Mouse (Mus musculus) adrenal gland (tissue): ENCODE results near the gene Rcbtb2.

ENCODE experiments used
- intact Hi-C: fragments of 180-260 bp; cut with DNase I; formaldehyde crosslinking; loops from one replicate; pipeline ENCODE4 v1.15.1; 2025

Gene Rcbtb2

DNA sequence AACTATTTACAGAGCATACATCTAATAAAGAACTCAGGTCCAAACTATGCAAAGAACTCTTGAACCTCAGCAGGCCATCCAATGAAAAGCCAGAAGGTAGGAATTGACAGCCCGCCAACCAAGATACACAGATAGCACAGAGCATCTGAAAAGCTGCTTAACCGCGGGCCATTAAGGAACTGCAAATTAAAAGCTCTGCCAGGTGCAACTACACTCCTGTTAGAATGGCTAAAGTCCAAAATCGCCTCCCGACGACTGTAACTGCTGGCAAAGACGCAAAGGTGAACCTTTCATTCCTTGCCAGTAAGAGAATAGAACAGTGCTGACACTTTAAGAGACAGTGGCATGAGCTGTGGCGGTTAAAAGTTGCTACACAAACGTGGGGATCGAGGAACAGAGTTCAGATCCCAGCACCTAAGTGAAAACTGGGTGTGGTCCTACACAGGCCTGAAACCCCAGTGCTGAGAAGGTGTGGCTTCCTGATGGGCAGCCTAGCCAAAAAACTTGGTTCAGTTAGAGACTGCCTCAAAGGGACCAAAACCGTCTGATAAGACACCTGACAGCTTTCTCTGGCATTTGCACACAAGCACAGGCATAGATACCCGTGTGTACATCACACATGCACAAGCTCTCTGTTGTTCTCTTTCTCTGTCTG, 10.5 kb upstream of the Rcbtb2 start:
- intact Hi-C loops, result loop anchor here (10.0 kb wide), 1 partner anchor 362 kb away; no protein-coding TSS in a partner anchor

DNA sequence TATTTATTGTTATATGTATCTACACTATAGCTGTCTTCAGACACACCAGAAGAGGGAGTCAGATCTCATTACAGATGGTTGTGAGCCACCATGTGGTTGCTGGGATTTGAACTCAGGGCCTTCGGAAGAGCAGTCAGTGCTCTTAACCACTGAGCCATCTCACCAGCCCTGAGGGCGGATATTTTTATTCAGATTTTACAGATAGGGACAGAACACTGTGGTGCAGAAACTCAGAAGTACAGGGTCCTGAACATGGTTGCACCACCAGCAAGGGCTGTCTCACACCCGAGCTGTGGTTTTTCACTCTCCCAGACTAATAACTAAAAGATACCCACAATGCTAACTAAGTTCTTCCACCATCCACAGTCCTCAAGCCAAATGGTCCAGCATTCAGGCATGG, 7.9 kb upstream of the Rcbtb2 start:
- intact Hi-C loops, result loop anchor here (10.0 kb wide), 1 partner anchor 360 kb away; no protein-coding TSS in a partner anchor

DNA sequence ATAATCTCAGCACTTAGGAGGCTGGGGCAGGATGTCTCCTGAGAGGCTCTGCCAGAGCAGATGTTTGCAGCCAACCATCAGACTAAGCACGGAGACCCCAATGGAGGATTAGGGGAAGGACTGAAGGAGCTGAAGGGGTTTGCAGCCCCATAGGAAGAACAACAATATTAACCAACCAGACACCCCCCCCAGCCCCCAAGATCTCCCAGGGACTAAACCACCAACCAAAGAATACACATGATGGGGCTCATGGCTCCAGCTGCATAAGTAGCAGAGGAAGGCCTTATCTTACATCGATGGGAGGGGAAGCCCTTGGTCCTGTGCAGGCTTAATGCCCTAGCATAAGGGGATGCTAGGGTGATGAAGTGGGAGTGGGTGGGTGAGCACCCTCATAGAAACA, 6.5 kb upstream of the Rcbtb2 start:
- intact Hi-C loops, result loop anchor here (10.0 kb wide), 1 partner anchor 358 kb away; no protein-coding TSS in a partner anchor

DNA sequence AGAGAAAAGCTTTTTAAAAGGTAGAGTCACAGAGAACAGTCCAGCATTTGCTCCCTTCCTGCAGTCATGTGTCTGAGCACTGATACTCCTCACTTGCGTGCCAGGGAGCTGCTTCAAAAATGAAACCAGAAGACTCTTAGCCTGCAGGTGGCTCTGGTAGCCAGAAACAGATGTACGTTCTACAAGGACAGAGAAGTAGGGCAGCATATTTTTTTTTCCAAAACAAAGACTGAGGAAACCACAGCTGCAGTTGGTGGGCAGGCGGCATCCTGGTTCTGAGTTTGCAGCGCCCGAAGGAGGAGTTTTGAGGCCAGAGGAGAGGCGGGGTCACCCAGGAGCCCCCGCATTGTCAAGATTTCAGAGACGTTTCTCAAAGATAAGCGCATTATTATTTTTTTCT, 5.9 kb upstream of the Rcbtb2 start:
- intact Hi-C loops, result loop anchor here (10.0 kb wide), 1 partner anchor 358 kb away; no protein-coding TSS in a partner anchor

DNA sequence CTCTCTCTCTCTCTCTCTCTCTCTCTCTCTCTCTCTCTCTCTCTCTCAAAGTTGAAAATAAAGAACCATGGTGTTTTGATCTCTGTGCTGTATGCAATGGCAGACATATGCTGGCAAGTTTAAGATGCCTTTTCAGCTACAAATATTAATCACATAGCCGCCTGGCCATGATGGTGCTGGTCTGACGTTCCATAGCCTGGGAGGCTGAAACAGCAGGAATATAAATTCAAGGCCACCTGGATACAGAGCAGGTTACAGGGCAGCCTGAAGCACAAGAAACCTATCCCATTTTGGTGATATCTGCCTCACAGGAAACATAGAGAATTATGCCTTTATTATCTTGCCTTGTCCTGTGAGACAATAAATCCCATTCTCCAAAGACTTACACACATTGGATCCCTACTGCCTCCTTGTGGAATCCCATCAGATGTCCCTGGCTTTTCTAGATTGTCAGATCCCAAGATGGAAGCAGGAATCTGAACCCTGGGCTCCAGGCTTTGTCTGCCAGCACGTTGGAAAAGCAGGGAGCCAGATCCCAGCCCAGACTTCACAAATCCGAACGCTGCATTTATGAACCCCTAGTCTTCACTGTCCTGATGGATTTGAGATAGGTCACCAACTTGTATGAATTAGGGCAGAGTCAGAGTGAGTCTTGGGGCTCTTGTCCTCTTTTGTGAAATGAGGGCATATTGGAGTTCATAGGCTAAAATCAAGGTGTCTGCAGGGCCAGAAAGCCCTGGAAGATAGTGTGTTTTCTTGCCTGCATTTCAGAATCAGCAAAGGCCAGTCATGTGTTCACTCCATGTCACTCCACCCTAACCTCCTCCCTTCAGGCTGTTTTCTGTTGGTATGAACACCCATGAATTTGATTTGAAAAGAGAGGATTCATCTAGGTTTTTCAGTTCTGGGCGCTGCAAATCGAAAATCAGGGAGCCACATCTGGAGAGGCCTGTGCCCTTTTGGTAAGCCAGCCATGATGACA, 5.1 kb upstream of the Rcbtb2 start:
- intact Hi-C loops, result loop anchor here (10.0 kb wide), 1 partner anchor 357 kb away; no protein-coding TSS in a partner anchor

DNA sequence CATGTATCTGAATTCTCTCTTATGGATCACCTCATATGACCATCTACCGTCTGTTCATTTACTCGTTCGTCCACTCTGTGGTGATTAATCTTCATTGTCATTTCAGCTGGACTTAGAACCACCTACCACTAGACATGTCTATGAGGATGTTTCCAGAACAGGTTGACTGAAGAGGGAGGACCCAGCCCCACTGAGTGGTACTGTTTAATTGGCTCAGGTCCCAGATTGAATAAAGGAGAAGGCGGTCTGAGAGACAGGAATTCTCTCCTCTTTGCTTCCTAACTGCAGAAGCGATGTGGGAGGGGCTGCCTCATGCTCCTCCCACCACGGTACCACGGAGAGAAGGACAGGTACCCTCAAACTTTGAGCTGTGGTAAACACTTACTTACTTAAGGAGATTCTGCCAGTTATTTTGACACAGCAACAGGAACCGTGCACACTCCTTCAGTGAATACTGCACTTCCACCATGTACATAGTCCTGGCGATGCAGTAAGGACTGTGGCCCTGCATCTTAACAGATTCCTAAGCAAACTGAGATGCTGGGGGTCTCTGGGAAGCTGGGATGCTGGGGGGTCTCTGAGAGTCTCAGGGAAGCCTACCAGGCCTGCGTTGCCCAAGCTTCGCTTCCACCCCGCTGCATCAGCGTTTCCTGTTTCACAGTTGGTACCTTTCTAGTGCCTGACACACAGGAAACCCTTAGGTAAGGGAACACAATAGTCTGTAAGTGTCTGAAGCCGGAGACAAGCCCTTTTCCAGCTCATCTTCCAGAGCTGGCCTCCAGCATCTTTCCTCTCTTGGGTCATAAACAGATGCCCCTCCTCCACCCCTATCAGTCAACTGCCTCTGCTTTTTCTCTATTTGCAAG, 4.1 kb upstream of the Rcbtb2 start:
- intact Hi-C loops, result loop anchor here (10.0 kb wide), 1 partner anchor 356 kb away; no protein-coding TSS in a partner anchor

DNA sequence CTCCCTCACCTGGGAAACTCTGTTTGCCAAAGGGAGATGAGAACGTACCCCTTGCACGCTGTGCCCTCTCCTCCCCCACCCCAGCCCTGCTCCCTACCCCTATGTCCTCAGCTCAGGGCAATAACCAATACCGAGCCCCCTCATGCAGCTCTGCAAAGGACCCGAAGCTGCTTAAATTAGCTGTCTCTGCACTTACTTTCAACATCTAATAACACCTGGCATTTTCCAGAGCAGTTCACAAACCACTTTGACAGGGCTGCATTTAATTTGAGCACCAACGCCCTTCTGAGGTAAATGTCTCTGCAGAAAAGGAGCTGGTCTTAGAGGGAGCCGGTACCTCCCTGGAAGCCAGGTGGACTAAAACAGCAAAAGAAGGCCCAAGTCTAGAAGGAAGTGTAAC, 3.4 kb upstream of the Rcbtb2 start:
- intact Hi-C loops, result loop anchor here (10.0 kb wide), 1 partner anchor 355 kb away; no protein-coding TSS in a partner anchor

DNA sequence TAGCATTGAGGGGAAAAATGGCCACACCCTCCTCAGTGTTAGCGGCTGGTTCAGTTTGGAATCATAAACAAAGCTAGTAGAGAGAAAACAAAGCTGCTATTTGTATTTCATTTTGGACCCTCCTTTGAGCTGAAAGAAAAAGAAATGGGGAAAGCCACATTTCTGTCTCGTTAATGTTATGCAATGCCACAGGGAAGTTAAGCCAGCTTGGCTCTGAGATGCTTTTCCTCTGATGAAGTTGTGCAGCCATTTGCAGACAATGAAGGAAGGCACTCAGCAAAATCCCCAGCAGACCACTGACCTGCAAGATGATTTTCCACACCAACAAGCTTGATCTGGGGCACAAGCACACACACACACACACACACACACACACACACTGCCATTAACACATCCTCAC, 2.9 kb upstream of the Rcbtb2 start:
- intact Hi-C loops, result loop anchor here (10.0 kb wide), 1 partner anchor 355 kb away; no protein-coding TSS in a partner anchor

DNA sequence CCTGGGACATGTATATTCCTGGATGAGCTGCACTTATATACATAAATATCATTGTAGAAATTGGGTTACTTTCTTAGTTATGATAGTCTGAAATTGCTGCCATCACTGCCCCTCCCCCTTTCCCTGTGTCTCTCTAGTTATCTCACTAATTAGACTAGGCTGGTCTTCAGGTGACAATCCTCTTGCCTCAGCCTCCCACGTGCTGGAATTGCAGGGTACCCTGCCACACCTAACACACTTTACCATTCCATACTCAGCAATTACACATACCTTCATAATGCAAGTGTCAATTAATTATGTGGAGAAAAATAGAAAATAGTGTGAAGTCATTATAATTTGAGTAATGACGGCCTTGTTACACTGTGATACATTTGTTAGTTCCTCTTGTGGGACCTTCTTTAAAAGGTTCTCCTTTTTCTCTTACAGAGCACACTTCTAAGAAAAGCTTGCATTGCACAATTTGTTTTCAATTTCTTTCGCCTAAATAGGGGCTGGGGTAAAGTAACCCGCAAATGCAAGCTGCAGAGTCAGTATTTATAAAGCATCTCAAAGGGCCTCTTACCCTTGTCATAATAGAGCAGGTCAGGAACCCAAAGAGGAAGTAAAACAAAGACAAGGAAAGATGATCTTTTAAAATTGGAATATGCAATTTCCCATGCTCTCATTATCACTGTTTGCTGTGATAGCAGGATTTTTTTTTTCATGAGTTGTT, 470 bp upstream of the Rcbtb2 start:
- intact Hi-C loops, result no loop called here

DNA sequence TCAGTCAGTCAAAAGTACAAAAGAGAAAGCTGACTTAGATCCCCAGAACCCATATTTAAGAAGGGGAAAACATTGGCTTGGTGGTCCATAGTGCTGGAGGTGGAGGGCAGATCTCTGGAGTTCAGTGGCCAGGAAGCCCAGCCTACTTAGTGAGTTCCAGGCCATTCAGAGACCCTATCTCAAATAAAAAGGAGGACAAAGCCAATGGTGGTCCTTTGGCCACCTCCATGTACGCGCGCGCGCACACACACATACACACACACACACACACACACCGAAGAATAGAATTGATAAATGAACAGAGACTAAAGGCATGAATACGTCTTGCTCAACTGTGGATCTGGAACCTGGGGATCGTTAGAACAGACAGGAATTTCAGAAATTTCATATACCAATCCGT, 544 bp downstream of the Rcbtb2 start:
- intact Hi-C loops, result no loop called here

DNA sequence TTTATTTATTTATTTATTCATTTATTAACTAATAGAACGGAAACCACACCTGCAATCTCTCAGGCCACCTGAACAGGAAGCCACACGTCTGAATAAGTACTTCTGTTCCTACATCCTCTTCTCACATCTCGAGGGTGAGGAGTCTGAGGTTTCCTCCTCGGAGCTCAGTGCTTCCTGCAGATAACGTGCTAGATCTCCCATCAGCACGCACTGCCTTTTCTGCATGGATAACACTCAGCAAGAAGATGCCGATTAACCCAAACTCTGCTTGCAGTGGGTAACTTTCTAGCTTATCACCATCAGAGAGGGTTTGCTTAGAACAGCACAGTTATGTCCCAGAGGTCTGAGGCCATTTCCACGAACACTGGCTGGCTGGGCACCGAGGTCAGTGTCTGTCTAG, 949 bp downstream of the Rcbtb2 start:
- intact Hi-C loops, result no loop called here

DNA sequence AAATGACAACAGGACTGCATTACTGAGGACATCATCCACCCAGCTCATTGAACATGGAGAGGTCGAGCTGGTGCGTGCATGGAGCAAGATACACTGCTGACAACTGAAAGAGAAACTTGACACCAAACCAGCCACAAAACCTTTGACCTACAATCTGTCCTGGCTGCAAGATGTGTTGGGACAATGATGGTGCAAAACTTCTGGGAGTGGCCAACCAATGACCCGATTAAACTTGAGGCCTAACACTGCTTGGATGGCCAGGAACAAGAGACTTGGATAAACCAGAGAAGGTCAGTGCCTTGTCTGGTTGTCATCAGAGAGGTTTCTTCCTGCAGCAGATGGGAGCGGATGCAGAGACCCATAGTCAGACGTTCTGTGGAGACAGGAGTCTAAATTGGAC, 7.7 kb downstream of the Rcbtb2 start:
- intact Hi-C loops, result no loop called here

DNA sequence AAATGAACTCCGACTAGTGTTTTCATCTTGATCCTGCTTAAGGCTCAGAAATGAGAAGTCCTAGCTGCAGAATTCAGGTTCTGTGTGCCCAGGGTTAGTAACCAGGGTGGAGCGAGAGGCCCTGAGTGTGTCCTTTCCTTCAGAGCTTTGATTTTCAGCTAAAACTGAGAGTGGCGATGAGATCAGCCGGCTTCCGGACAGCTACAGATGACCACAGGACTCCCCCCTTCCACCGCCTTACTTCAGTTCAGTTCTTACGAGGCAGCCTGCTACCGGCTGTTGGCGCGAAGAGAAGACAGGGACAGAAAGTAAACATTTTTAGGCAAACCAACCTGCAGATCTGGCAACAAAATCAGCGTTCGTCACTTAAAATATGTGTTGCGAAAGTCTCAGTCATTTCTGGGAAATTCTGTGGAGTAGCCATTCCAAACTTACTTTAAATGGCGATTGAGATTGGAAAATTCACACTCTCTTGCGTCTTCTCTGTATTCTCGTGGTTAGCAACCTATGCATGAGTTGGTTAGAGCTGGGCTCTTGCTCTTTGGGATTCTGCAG, 9.1 kb downstream of the Rcbtb2 start:
- intact Hi-C loops, result no loop called here

DNA sequence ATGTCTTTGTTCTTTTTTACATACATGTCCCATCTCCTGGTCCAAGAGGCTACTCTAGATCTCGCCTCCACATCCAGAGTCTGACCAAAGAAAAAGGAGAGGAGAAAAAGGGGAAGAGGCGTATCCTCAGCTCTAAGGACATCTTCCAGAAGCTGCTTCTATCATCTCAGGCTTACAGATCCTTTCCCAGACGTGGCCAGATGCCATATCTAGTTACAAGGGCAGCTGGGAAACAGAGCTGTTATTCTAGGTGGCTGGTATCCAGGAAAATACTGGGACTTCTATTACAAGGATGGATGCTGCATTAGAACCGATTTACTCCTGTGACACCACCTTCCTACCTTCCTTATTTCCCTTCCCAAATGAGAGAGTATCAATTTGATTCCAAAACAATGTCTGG, 9.9 kb downstream of the Rcbtb2 start:
- intact Hi-C loops, result no loop called here

DNA sequence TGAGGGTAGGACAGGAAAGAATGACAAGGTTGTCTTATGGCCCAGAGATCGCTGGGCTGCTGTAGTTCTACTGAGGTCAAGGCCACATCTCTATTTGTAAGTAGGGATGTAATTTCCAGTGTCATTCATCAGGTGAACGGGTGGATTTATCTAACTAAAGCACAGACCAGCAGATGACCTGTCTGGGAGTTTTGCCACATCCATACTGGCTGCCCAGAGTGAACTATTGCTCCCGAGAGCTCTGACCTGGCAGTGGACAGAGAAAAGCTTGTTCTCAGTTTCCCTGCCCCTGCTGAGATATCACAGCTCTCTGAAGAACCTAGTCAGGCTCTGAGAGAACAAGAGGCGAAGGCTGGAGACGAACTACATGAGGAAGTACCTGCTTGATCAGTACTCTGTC, 14.4 kb downstream of the Rcbtb2 start:
- intact Hi-C loops, result no loop called here

DNA sequence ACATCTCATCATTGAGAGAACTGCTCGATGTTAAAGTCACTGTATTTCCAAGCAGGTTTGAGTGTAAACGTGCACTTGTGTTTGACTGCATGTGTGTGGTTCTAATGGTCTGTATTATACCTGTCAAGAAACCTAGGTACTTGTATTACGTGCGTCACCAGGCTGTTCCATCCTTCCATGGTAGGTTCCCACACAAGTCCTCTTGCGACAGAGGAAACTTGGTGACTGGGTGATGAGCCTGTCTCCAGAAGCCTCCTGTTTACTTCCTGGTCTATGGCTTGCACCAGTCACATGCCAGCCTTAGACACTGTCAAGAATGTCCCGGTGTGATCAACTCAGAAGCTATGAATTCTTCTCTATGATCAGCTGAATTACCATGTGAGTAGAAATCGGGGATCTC, 15.6 kb downstream of the Rcbtb2 start:
- intact Hi-C loops, result no loop called here

DNA sequence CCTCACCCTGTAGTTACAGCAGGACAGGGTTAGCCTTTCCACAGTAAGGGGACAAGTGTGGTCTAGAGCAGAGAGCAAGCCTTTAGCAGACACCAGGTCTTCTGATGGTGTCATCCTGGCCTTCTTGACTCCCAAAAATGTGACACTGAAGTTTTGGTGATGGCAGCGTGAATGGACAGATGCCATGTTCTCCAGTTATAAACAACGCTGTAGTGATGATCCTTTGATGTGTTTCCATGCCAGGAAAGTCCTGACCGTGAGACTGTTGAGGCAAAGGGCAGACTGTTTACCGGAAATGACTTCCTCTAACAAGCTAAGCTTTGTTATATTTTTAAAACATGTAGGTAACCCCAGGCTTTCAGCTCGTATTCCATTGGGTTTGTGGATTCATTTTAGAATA, 17.0 kb downstream of the Rcbtb2 start:
- intact Hi-C loops, result loop anchor here (5.0 kb wide), 1 partner anchor 97 kb away; the partner anchor contains the start of gene Lpar6

DNA sequence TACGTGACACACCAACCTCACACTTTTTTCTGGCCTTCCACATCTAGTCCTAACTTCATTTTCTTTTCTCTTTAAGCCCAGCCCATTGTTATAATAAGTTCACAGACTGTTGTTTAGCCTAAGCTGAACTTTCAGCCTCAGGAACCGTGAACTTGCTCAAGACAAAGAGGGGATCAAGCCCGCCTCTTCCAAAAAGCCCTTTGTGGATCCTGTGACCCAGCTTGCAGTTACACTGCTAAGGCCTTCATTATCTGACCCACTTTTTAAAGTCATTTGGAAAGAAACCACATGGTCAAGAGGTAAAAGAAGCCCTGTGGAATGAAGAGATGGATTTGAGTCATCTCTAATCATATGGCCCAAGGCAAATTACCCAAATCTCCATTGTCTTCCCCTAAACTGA, 19.0 kb downstream of the Rcbtb2 start:
- intact Hi-C loops, result loop anchor here (5.0 kb wide), 1 partner anchor 96 kb away; the partner anchor contains the start of gene Lpar6

DNA sequence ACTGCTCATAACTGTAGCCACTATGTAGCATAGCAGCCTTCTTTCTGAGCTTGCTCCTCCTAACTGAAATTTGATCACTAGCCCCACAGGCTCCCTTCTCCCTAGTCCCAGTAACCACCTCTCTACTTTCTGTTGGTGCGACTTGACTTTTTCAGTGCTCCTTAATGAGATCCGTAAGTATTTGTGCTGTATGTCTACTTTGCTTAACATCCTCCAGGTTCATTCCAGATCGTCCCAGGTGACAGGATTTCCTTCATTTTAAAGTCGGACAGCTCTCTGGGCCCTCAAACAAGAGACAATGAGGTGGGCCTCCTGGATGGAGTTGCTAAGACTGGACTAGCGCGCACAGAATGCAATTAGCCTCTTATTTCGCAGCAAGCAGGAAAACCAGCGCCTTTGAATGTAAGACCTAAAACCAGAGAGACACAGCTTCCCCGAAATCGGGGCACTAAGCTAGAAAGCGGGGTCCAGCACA, 19.6 kb downstream of the Rcbtb2 start:
- intact Hi-C loops, result loop anchor here (5.0 kb wide), 1 partner anchor 95 kb away; the partner anchor contains the start of gene Lpar6
